Mouse (Mus musculus) B cell, adult 2 months (primary cell): ENCODE measurements at regions not wholly inside any gene's neighbourhood (a gene's known extent, or its start where the extent isn't known, plus 50 kb on each side); places are given as distances from the start of the nearest gene placed in this dataset.
"Not testable (repeated sequence)": the region's sequence is repeated elsewhere in the genome, so short reads cannot be mapped to it uniquely, and the experiment has no call there.

Experiments
- DNase-seq, 2 experiments: peaks; one replicate each; pipeline ENCODE4 v3.0.0; 2022

- DNase-seq: not testable (repeated sequence)
Measured at GRCm38 (mm10) chr16:21102033-21102432, 51.8 kb downstream of the Teddm3 start.

GRCm38 (mm10) chr16:21100126-21100525 is 53.7 kb downstream of the Teddm3 start:
- not testable (repeated sequence) for DNase-seq

DNA sequence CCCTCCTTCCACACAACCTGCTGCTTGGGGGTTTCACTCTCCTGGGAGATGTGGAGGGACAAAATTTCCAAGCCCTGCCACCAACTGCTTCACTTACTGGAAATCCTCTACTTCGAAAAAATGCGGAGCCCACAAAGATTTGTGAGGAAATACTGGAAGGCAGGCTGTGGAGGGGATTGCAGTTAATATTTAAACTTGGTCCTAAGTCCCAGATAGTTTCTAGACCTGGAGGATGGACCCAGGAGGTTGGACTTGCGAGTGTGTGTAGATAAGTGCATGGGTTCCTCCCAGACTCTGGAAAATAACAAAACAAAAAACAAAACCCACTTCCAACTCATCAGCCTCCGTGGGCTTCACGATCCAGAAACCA is 79.0 kb downstream of the Teddm3 start:
- no peak for DNase-seq

DNA sequence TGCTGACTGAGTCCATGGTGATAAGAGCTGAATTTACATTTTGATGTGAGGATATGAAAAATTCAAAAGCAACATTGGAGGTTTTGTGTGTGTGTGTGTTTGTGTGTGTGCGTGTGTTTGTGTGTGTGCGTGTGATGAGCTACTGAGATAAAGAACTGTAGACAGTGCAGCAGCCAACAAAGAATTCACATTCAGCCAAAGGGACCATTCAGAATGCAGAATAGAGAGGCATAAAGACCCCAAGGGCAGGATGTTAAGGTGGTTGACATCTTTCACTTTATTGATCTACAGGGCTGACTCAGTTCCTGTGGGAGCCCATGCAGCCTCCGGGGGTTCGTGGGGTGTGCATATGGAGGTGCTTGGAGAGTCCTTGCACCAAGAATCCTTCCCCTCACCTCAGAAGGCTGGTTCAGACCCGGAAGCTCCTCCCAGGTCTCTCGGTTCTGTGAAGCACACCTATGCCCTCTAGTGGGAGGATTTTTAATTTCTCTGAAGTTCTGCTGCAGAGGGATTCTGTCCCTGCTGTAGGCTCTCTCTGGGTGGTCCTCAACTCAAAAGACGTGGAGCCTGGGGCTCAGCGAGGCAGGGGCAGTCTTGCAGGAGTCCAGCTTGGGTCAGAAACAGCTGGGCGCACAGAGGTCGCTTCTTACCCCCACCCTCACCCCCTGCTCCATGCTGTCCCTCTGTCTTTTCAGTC is 79.6 kb downstream of the Teddm3 start:
- DNase-seq: not testable (repeated sequence)

DNA sequence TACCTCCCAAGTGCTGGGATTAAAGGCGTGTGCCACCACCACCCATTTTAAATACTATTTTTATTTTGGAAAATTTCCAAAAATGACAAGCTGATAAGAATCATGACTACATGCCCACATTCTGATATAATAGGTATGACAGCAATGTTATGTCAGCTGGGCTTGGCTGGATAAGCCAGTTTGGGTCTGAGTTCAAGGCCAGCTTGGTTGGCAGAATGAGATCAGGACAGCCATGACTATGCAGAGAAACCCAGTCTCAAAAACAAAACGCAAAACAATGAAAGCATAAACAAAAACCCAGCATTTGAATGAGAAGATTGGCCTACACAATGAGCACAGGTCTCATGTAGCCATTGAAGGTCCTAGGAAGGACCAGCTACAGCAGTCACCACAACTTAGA is 93.6 kb downstream of the Teddm3 start:
- DNase-seq: no peak

DNA sequence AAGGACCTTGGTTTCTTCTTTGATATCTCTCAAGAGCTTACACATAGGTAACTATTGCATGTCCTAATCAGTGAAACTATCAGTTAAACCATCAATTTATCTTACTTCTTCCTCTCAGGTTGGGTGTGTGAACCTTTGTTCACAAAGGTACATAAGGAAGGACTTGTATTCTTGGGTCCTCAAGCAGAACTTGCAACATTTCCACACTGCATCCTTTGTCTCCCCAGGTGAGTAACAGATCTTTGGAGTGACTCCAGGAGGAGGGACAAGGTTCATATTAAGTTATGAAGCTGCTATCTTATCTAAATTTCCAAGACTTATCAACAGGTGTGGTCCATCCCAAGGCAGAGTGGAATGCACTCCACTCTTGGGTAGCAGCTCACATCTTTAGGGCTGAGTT is 99.0 kb downstream of the Teddm3 start:
- DNase-seq: no peak

GRCm38 (mm10) chr16:21022087-21022486 is 131.7 kb downstream of the Teddm3 start:
- DNase-seq: not testable (repeated sequence)

DNA sequence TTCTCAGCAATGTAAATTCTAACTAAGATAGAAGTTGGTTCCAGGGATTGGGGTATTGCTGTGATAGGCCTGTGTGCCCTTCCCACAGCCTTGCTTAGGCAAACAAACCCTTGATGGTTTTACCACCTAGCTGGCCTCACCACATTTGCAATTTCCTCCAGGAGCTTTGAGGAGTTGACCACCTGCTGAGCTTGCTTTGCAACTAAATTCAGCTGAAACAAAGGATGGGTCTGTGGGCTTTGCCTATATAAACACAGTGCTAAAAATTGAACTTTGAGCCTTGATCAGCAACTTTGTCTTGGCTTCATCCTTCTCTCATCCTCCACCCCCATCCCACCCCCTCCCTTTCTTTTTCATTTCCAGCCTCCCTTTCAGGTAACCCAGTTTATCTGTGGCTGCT is 148.9 kb downstream of the Teddm3 start:
- no peak for DNase-seq

- DNase-seq: no peak
Measured at GRCm38 (mm10) chr16:21001126-21001525, 152.7 kb downstream of the Teddm3 start.

DNA sequence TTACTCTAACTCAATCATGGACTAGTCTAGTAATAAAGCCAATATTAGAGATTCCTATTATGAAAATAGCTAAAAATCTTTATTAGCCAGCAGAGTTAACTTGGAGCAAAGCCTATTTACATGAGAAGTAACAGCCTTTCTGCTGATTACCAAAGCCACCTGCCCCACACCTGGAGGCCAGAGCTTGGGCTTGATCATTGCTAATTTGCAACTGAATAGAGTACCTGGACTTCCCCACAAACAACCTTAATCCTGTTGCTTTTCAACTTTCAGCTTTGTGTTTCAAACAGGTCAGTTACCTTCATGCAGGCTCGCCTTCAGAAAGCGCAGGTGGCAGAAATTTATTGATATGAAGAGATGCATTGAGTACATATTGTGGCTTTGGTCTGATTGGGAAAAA is 163.3 kb downstream of the Teddm3 start:
- no peak for DNase-seq

GRCm38 (mm10) chr16:20975406-20975805 is 178.4 kb downstream of the Teddm3 start:
- DNase-seq: no peak

- DNase-seq: no peak
Measured at GRCm38 (mm10) chr16:20972442-20972841, 181.4 kb downstream of the Teddm3 start.

GRCm38 (mm10) chr16:20958905-20959304 is 194.9 kb downstream of the Teddm3 start:
- DNase-seq: no peak

DNA sequence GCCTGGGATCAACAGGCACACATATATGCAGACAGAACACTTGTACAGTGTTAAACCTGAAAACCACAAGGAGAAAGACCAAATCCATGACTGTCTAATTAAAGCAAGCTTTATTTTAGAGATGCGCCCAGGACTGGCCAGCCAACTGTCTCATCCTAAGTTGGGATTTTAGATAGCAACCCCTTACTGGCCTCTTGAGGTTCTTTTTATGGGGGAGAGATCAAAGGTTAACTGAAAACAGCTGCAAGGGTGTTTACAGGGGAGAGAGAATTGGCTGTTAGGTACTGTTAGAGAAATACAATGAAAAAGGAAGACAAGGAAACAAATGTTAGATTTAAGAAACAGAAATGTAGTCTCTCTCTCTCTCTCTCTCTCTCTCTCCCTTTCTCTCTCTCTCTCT is 202.4 kb upstream of the Thpo start:
- DNase-seq: no peak

GRCm38 (mm10) chr16:20934846-20935245 is 200.5 kb upstream of the Thpo start:
- DNase-seq: not testable (repeated sequence)

- DNase-seq: not testable (repeated sequence)
Measured at GRCm38 (mm10) chr16:20930003-20930402, 195.7 kb upstream of the Thpo start.

- DNase-seq: not testable (repeated sequence)
Measured at GRCm38 (mm10) chr16:20925776-20926175, 191.5 kb upstream of the Thpo start.

DNA sequence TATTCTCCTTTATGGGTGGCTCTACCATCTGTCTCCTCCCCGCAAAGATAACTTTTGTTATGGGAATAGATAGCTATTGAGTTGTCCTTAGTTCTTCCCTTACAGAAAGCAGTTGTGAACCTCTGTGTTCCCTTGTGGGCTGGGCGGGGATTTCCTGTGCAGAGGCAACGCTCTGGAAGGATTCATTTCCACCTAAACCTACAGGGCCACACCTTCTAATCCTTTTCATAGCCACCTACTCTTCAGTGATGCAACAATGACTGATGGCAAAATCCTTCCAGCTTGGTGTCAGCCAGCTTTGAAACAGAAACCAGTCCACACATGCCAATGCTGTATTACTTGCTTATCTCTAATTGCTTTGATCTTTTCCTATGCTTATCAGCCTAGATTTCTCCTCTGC is 176.6 kb upstream of the Thpo start:
- DNase-seq: not testable (repeated sequence)

GRCm38 (mm10) chr16:20908467-20909351 is 174.4 kb upstream of the Thpo start:
- DNase-seq: peak in 1 of 2 experiments; percentile 7

DNA sequence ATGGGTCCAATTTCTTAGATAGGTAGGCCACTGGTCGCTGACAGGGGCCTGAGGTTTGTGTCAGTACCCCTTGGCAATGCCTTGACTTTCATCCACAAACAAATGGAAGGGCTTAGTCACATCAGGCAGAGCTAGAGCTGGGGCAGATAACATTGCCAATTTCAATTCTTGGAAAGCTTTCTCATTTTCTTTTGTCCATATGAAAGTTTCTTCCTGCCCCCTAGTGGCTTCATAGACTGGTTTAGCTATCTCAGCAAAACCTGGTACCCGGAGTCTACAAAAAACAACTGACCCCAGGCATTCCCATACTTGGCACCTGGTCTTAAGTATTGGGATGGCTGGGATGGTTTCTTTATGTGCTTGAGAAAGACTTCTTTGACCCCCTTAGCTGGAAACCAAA is 161.4 kb upstream of the Thpo start:
- DNase-seq: no peak

DNA sequence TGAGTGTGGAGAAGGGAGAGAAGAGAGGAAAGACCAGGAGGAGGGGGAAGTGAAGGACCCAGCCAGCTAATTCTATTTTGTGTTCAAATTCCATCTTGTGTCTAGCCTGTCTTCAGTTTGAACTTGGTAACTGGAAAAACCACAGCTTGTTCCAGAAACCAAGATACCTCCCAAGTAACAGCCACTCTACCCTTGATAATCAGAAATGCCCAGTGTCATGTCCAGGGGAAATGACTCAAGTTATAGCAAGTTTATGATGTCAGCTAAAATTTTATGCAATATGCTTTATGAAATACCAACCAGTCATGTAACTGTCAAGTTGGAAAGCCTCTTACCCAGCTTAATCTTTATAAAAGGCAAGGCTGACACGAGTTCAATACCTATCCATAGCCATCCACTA is 137.4 kb upstream of the Thpo start:
- no peak for DNase-seq

DNA sequence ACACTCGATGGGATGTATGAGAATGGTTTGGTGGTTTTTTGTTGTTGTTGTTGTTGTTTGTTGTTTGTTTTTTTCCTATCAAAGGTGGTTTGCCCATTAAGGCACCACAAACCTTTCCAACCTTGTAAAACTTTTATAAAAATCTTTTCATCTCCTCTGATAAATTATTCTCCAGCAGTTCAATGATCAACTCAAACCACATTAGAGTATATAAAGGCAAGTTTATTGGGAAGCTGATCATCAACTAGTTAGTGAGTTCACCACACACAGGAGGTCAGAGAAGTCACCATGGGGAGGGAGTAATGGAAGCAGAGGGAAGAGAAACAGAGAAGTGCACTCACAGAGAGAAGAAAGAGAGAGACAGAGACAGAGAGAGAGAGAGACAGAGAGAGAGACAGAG is 132.5 kb upstream of the Thpo start:
- no peak for DNase-seq

- no peak for DNase-seq
Measured at GRCm38 (mm10) chr16:20861256-20861655, 126.9 kb upstream of the Thpo start.

DNA sequence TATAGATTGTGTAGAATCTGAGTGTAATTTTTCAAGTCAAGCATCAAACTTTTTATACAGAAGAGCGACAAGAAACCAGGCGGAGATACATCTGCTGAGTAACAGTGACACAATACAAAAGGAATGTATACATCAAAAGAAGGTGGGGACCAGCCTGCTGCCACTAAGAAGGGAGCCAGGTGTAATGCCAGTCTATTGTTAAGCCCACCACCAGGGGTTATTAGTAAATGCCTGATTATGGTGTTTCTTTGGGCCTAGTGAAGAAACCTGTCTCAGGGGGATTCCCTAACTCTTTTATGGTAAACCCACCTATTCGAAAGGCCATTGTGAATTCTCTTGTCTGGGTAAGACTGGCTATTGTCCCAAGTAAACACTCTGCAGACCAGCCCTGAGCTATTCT is 126.3 kb upstream of the Thpo start:
- not testable (repeated sequence) for DNase-seq
